Mouse (Mus musculus) liver (tissue): ENCODE measurements at regions not wholly inside any gene's neighbourhood (a gene's known extent, or its start where the extent isn't known, plus 50 kb on each side); places are given as distances from the start of the nearest gene placed in this dataset.

Experiments
- DNase-seq: peaks from one replicate; pipeline ENCODE4 v3.0.0-alpha.2; 2020; ENCODE audit warnings: mixed read lengths

- DNase-seq: no peak
These were observed 82.2 kb downstream of the Rap2a start for GRCm38 (mm10) chr14:120560416-120560815.

DNA sequence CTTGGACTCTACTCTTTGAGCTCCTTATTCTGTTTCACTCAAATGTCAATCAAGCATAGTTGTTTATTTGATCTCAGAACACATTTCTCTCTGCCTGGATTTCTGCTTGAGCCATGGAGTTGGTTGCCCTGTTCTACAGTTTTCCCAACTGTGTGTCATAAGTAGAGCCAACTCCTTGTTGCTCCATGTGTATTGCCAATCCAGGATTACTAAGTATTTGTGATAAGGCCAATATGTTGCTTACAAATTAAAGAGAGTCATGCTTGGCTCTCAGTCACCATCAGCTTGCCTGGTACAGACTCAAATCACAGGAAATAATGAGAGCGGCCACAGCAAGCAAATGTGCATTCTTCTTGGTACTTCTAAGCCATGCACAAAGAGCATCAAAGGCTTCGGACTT is 82.7 kb downstream of the Rap2a start:
- DNase-seq: no peak

- no peak for DNase-seq
These were observed 88.7 kb downstream of the Rap2a start for GRCm38 (mm10) chr14:120566945-120567344.

GRCm38 (mm10) chr14:120568054-120568453 is 89.8 kb downstream of the Rap2a start:
- no peak for DNase-seq

GRCm38 (mm10) chr14:120572238-120572637 is 94.0 kb downstream of the Rap2a start:
- peak; percentile 4 for DNase-seq

DNA sequence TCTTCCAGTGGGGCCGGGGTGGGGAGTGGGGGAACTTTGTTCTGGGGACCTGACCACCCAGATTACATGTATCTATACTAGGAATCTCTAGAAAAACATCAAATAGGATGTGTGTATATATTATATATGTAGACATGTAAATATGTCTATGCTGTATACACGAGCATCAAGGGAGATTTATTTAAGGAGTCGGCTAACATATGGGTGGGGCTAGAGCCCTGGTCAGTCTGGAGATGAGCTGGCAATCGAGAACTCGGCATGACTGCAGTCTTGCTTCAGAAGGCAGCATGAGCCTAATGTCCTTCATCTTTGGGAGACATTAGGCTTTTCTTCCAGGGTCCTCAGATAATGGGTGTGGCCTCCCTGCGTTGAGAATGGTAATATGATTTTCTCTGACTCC is 97.0 kb downstream of the Rap2a start:
- no peak for DNase-seq

GRCm38 (mm10) chr14:120578352-120579080 is 100.3 kb downstream of the Rap2a start:
- no peak for DNase-seq

DNA sequence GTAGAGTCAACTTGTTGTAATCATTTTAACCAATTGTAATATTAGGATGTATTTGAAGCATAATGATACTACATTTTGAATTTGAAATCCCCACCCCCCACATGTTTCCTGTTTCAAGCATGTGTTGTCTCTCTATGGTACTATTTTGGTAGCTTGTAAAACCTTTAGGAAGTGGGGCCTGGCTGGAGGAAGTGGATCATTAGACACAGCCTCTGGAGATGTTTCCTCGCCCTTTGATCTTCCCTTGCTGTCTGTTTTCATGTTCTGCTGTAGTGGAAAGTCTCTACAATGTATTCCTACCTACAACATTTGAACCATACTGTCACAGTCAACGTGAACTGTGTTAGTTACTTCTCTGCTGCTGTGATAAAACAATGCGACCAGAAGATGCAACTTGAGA is 105.6 kb downstream of the Rap2a start:
- no peak for DNase-seq

DNA sequence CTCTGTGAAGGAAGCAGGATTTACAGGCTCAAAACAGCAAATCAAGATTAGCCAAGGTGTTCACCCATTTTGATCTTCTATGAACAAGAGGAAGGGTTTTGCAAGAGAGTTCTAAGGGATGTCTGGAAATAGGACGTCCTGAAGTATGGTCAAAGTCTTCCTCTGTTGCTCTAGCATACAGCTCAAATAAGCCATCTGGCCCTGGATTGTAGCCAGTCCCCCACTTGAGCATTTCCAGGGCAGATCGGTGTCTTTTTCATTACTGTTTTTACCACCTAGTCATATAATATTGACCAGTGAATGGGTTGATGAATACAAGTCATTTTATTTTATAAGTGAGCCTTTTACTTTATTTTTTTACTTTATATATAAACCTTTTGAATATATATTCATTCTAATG is 113.9 kb downstream of the Rap2a start:
- DNase-seq: no peak

GRCm38 (mm10) chr14:120600414-120600935 is 122.2 kb downstream of the Rap2a start:
- no peak for DNase-seq

- no peak for DNase-seq
These were observed 123.3 kb downstream of the Rap2a start for GRCm38 (mm10) chr14:120601510-120601909.

GRCm38 (mm10) chr14:120603849-120604492 is 125.7 kb downstream of the Rap2a start:
- no peak for DNase-seq

GRCm38 (mm10) chr14:120607801-120608200 is 129.6 kb downstream of the Rap2a start:
- no peak for DNase-seq

DNA sequence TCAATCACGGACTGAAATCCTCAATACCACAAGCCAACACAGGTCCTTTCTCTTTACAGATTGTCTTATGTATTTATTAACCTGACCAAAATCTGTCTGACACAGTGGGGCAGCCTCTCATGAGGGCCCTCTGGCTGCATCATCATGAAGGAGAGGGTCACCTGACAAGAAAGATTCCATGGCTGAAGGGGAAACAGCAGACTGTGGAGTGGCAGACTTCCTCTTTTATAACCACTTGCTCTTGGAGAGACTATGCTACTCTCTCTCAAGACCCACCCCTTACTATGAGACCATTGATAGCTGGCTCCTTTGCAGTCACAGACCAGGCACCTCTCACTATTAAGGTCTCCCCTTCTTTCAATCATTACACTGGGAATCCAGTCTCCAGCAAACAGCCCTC is 133.1 kb downstream of the Rap2a start:
- DNase-seq: no peak

GRCm38 (mm10) chr14:120626223-120626935 is 148.1 kb downstream of the Rap2a start:
- DNase-seq: no peak

DNA sequence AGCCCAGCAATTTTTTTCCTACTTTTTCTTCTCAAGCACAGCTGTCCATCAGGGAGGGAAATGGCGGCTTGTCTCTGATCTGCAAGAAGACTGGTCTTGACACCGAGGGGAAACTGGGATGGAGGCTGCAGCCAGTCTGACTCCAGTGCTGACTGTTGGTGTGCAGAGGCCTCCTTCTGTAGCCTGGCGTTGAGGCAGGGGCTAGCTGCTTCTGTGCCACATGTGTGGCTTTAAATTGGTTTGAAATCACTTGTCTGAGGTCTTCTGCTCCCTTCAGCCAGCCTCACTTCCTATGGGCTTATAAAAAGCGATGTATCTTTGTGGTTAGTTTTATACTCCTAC is 148.7 kb downstream of the Rap2a start:
- no peak for DNase-seq

GRCm38 (mm10) chr14:120632771-120633170 is 154.5 kb downstream of the Rap2a start:
- DNase-seq: no peak

GRCm38 (mm10) chr14:120636726-120637400 is 158.6 kb downstream of the Rap2a start:
- no peak for DNase-seq

DNA sequence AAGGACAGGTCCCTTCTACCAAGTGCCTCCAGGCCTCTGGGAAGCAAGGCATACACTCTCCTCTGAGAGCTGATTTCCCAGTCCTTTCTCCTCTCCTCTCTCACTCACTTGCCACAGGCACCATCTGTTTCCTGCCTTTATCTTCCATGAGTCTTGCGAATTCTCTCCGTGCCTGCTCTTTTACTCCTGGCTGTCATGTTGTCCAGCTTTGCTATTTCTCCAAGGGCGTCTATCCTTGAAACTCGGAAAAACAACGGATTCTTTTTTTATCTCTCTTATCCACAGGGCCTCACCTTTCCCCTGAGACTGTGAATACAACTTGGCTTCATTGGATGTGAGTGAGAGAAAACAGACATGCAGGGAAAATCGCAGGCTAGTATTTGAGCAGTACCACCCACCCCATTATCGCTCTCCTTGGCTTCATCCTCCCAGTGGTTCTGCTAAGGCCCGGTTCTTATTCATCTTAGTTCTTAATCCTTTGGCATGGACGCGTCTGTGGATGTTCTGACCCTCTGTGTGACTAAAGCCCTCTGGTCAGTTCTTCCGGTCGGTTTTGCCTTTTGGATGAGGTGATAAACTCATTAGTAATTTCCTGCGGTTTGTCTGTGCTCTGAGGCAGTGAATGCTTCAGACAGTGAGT is 159.4 kb downstream of the Rap2a start:
- DNase-seq: no peak

DNA sequence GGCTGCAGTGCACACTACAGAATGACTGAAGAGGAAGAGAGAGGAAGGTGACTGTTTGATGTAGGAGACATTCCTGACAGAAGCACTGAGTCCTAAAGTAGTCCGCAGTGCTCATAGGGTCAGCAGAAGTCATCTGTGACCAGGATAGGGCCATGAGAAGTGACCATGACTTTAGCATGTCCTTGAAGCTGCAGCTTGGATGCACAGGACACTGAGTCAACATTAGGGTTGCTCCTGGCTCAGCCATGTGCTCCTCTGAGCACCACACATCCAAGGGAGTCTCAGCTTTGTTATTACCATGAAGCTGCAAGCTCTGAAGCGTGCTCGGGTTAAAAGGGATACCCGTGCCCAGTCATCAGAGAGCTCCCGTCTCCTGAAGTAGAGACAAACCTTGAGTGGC is 164.3 kb downstream of the Rap2a start:
- DNase-seq: no peak

GRCm38 (mm10) chr14:120652034-120652433 is 173.8 kb downstream of the Rap2a start:
- DNase-seq: no peak

DNA sequence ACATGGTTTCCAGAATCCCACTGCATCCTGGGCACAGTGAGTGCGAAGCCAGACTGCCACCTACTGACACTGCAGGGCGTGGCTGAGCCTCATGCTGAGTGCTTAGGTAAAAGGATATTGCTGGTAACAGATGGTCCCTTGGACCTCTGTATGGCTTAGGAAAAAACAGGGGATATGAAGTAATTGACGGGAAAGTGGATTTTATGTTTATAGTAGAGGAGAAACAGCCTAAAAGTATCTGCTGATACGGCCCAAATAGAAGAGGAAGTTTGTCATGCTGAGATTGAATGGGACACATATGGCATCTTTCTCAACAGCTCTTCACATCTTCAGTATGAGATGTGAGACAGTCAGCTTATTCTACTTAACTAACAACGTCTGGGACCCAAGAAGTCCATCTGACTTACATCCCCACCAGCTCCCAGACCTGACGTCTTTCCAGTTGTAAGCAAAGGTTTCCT is 182.1 kb downstream of the Rap2a start:
- peak; percentile 23 for DNase-seq

GRCm38 (mm10) chr14:120661111-120661510 is 182.9 kb downstream of the Rap2a start:
- no peak for DNase-seq
